Mouse (Mus musculus) C2C12 (cell line): ENCODE results near the gene Cep170b. TPM values are rescaled to one million over a fixed set of nuclear protein-coding genes. Genes with fewer than 3 reads are reported as not detected.

ENCODE experiments used
- H3K27me3 ChIP-seq: one replicate; pipeline ENCODE4 v1.6.1; 2011; ENCODE audit not compliant: control insufficient read depth, insufficient read depth, insufficient read length
- H3K36me3 ChIP-seq: one replicate; pipeline ENCODE4 v1.6.1; 2011; ENCODE audit not compliant: control insufficient read depth, insufficient read depth
- H3K4me3 ChIP-seq: one replicate; pipeline ENCODE4 v1.5.1; 2011; ENCODE audit warnings: mild to moderate bottlenecking, control low read depth; ENCODE audit not compliant: poor library complexity, insufficient read depth, severe bottlenecking
- H3K79me2 ChIP-seq: one replicate; pipeline ENCODE4 v1.6.1; 2011; ENCODE audit not compliant: control insufficient read depth, insufficient read depth
- H3K79me3 ChIP-seq: one replicate; pipeline ENCODE4 v1.6.1; 2011; ENCODE audit warnings: low read depth, control low read depth
- H3ac ChIP-seq: one replicate; pipeline ENCODE3; 2011; ENCODE audit warnings: low read depth; ENCODE audit not compliant: control insufficient read depth, insufficient read length
- CEBPB ChIP-seq: IDR thresholded peaks from one replicate; pipeline ENCODE4 v1.6.1; 2011; ENCODE audit warnings: low read depth, mild to moderate bottlenecking, control low read depth, moderate library complexity
- CTCF ChIP-seq: IDR thresholded peaks from one replicate; pipeline ENCODE4 v1.5.1; 2011; ENCODE audit not compliant: control insufficient read depth, insufficient read depth, insufficient read length
- FOSL1 ChIP-seq: IDR thresholded peaks from one replicate; pipeline ENCODE4 v1.8.0; 2011; ENCODE audit warnings: mild to moderate bottlenecking, low read length; ENCODE audit not compliant: poor library complexity, insufficient read depth, severe bottlenecking
- MAX ChIP-seq: IDR thresholded peaks from one replicate; pipeline ENCODE4 v1.6.1; 2011; ENCODE audit warnings: mild to moderate bottlenecking, control low read depth
- MYOD1 ChIP-seq: IDR thresholded peaks from one replicate; pipeline ENCODE4 v1.6.1; 2011; ENCODE audit warnings: low read depth; ENCODE audit not compliant: control insufficient read depth, insufficient read length
- MYOG ChIP-seq: IDR thresholded peaks from one replicate; pipeline ENCODE4 v1.6.1; 2011; ENCODE audit not compliant: control insufficient read depth, insufficient read length; ENCODE audit errors: extremely low read depth
- USF1 ChIP-seq: IDR thresholded peaks from one replicate; pipeline ENCODE4 v1.6.1; 2011; ENCODE audit warnings: low read depth, mild to moderate bottlenecking, control low read depth, moderate library complexity
- polyA plus RNA-seq: library from polyadenylated mRNA; unstranded; fragments of >200 nt; fragmentation: generic; extraction: Trizol; gene quantifications from one replicate; pipeline ENCODE4 v1.2.1, GENCODE M21; 2012; ENCODE audit warnings: missing spikeins

Cep170b gene
- polyA plus RNA-seq, 1 experiment = 33.3 TPM

- no peaks in the 10 kb centered on the region for H3K27me3 ChIP-seq
- H3K79me3 ChIP-seq = peaks cover 8% of the 10 kb centered on the region
- TF ChIP-seq MAX = no peak
- H3K36me3 ChIP-seq = peaks cover 13% of the 10 kb centered on the region
- peak overlapping the region; percentile 96 for H3ac ChIP-seq
- H3K4me3 ChIP-seq = peak overlapping the region; percentile 55
- H3K79me2 ChIP-seq = peaks cover 44% of the 10 kb centered on the region
Observed at GRCm38 (mm10) chr12:112722240-112723027, 2.2 kb downstream of the Cep170b start.

DNA sequence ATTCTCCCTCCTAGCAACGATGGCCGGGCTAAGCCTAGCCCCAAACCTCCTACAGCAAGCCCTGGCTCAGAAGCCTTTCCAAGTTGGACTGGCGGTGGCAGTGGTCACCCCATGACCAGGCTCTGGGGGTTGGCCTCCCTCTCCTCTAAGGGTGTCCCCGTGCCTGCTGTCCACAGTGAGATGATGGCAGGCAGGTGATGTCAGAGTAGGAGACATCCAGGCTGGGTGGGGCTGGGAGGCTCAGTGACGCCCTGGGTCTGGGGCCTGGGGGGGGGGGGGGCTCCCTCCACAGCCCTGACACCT is 2.7 kb downstream of the Cep170b start:
- Histone ChIP-seq H3K79me2 (peaks cover 48% of the 10 kb centered on the region), H3K36me3 (peaks cover 13% of the 10 kb centered on the region), H3K27me3 (no peaks in the 10 kb centered on the region), H3ac (peak overlapping the region; percentile 96), H3K4me3 (peak overlapping the region; percentile 55), H3K79me3 (peaks cover 8% of the 10 kb centered on the region)
- no peak for TF ChIP-seq MAX
- TF ChIP-seq USF1 = no peak
- no peak for TF ChIP-seq MYOD1
- no peak for TF ChIP-seq CEBPB
- TF ChIP-seq CTCF = no peak
- TF ChIP-seq MYOG = no peak
- TF ChIP-seq FOSL1 = no peak

DNA sequence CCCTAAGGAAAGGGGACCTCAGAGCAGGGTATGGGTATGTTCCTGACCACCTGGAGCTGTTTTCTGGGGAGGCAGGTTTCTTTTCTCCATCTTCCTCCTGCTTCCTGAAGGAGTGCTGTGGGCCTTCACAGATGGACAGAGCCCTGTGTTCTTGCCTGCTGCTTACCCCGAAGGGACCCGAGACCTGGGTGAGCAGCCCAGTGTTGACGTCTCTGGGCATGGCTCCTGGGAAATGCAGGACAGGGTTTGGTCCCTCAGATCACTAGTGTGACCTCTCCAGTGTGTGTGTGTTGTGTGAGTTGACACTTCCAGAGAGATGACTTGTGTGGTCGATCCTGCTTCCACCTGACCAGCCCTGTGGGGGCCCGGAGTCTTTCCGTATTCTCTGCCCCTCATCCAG is 3.2 kb downstream of the Cep170b start:
- Histone ChIP-seq H3K4me3 (peak overlapping the region; percentile 55), H3K36me3 (peaks cover 13% of the 10 kb centered on the region), H3K79me3 (peaks cover 8% of the 10 kb centered on the region), H3K27me3 (no peaks in the 10 kb centered on the region), H3ac (peak overlapping the region; percentile 18), H3K79me2 (peaks cover 48% of the 10 kb centered on the region)
- TF ChIP-seq CTCF (no peak), MYOD1 (no peak), FOSL1 (no peak), MYOG (no peak), MAX (no peak), CEBPB (no peak), USF1 (no peak)

DNA sequence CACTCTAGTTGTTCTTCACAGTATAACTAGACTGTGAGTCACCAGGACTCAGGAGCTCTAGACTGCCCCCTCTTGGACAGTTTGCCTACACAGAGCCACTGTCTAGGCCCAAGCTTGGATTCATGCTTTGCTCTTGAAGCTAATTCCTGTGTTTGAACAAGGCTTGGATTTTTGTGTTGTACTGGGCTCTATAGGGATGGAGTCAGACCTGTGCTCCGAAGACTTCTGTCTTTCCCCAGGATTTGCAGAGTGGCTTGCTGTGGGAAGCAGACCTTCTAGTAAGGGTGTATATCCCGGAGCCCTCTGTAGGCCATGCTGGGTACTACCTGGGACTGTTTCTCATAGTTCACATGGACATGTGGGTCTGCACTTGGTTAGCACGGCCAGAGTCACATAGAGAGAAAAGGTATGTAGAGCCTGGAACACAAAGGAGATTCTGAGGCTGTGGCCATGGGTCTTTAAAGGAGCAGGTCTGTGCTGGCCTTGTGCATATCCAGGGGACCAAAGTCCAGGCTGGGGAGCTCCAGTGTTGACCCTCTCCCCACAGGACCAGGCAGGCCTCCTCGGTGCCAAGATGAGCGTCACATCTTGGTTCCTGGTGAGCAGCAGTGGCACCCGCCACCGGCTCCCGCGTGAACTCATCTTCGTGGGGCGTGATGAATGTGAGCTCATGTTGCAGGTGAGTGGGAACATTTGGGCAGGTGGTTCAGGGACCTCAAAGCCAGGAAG is 4.0 kb downstream of the Cep170b start:
- TF ChIP-seq CTCF (peak; percentile 24), MAX (no peak), MYOG (no peak), USF1 (no peak), CEBPB (no peak), FOSL1 (peak; percentile 16), MYOD1 (no peak)
- H3K79me2 ChIP-seq = peaks cover 55% of the 10 kb centered on the region
- no peak overlapping the region for H3ac ChIP-seq
- peaks cover 11% of the 10 kb centered on the region for H3K79me3 ChIP-seq
- peaks cover 17% of the 10 kb centered on the region for H3K36me3 ChIP-seq
- H3K27me3 ChIP-seq = no peaks in the 10 kb centered on the region
- no peak overlapping the region for H3K4me3 ChIP-seq

DNA sequence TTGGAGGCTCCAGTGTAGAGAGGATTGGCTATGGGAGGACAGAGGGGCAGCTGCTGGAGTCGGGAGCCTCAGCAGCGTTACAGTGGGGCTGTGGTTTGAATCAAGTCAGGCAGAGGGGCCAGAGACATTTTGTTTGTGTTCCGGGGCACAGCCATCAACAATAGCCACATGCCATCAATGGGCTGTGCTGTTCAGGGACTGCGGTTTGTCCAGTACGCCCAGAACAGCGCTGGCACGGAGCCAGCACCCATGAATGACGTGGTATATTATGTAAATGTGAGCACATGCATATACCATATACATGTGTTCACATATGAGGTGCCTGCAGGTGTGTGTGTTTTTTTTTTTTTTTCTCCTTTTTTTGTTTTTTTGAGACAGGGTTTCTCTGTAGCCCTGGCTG is 7.5 kb downstream of the Cep170b start:
- peaks cover 63% of the 10 kb centered on the region for H3K79me2 ChIP-seq
- H3K36me3 ChIP-seq = peaks cover 31% of the 10 kb centered on the region
- H3K79me3 ChIP-seq = peaks cover 14% of the 10 kb centered on the region
- H3K4me3 ChIP-seq = no peak overlapping the region
- TF ChIP-seq FOSL1 = no peak
- no peak for TF ChIP-seq MYOD1
- no peak for TF ChIP-seq MYOG
- no peak for TF ChIP-seq USF1
- no peak for TF ChIP-seq CEBPB
- TF ChIP-seq CTCF = no peak
- H3K27me3 ChIP-seq = no peaks in the 10 kb centered on the region
- H3ac ChIP-seq = no peak overlapping the region

- H3K79me2 ChIP-seq = peaks cover 35% of the 10 kb centered on the region
- peaks cover 31% of the 10 kb centered on the region for H3K36me3 ChIP-seq
- H3K79me3 ChIP-seq = peaks cover 9% of the 10 kb centered on the region
- H3K4me3 ChIP-seq = no peak overlapping the region
- no peak overlapping the region for H3ac ChIP-seq
- TF ChIP-seq USF1 (no peak), MYOD1 (no peak), CEBPB (no peak), MYOG (no peak), CTCF (no peak), MAX (no peak), FOSL1 (no peak)
- H3K27me3 ChIP-seq = no peaks in the 10 kb centered on the region
Observed at GRCm38 (mm10) chr12:112730808-112731207, 10.6 kb downstream of the Cep170b start.
